Mouse (Mus musculus): ENCODE measurements around the gene Olfr61. TPM values are rescaled to one million over a fixed set of nuclear protein-coding genes. Genes with fewer than 3 reads are reported as not detected.
"Not testable (repeated sequence)": the region's sequence is repeated elsewhere in the genome, so short reads cannot be mapped to it uniquely, and the experiment has no call there.

The Olfr61 gene
- polyA plus RNA-seq (2012; rRNA removed) = not detected in 2 replicates

GRCm38 (mm10) chr7:140628670-140629069 lies at the start of gene Olfr61:
Olfr61 (plus strand) TSS chr7:140628970.
- not testable (repeated sequence) for DNase-seq (ENCODE audit: low spot score)

DNA sequence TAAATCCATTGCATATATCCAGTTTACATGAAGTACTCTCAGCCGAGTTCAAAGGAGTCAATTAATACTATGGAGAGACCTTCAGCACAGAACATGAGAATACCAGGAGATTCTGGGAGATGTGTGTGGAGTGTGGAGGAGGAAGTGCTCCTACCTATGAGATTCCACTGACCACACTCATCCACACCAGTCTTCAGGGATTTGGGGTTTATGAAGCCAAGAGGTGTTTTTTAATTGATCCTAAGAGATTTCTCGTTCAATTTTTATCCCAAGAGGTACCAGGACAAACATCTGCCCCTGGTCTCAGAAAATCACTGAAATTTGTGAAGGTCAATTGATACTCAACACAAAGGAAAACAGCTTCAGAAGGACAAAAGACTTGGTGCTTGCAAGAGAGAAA lies 27.8 kb upstream of the Olfr61 start, which contains the start of gene Olfr46:
TSS of gene Olfr46 (plus strand) at position 301 of the 400 bp plus-strand sequence.
- DNase-seq (ENCODE audit: low spot score) = not testable (repeated sequence)

GRCm38 (mm10) chr7:140630559-140630958 lies 1.8 kb downstream of the Olfr61 start:
- DNase-seq (ENCODE audit: low spot score) = no peak

DNA sequence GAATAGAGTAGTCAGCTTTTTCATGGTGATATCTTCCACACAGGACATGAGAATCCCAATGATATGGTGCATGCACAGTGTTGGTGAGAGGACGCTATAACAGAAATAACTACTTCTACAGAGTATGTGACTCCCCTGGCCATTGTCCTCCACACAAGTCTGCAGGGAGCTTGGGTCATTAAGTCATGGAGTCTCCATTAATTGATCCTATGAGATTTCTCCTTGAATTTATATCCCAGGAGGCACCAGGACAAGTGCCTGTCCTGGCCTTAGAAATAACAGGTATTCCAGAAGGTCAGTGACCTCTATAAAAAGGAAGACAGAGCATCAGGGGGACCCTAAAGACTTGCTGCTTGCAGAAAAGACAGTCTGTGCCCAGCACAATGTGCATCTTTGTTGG lies 17.4 kb downstream of the Olfr61 start, which contains the start of gene Olfr53:
TSS of gene Olfr53 (plus strand) at position 301 of the 400 bp plus-strand sequence.
- DNase-seq (ENCODE audit: low spot score) = no peak

- no peak for DNase-seq (ENCODE audit: low spot score)
These were observed 30.9 kb downstream of the Olfr61 start, which contains the start of gene Olfr539 for GRCm38 (mm10) chr7:140659630-140660029. Olfr539 (plus strand) TSS chr7:140659930.

- DNase-seq (ENCODE audit: low spot score) = not testable (repeated sequence)
These were observed 41.9 kb downstream of the Olfr61 start for GRCm38 (mm10) chr7:140670693-140671092.

DNA sequence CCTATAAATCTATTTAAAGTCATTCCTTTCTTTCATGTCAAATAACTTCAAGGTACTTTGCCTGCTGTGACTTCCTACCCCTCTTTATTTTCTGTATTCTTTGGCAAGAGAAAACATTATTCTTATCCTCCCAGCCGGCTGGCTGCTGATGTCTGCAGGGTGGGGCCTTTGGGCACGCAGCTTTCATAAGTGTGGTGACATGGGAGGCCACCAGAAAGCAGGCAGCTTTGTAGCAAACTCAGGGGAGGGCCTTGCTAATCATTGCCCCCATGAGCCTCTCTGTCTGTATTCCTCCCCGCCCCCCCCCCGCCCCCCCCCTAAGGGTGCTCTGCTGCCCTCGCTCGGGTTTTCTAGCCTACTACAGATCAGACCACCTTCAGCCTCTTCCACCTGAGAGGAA lies 47.1 kb downstream of the Olfr61 start:
- no peak for DNase-seq (ENCODE audit: low spot score)

GRCm38 (mm10) chr7:140679591-140679990 lies 50.8 kb downstream of the Olfr61 start:
- not testable (repeated sequence) for DNase-seq (ENCODE audit: low spot score)

- DNase-seq (ENCODE audit: low spot score) = no peak
These were observed 52.9 kb downstream of the Olfr61 start, which contains the start of gene Olfr45 for GRCm38 (mm10) chr7:140681651-140682050. Olfr45 (plus strand) TSS chr7:140681951.

Other genes with a start within 250 kb of the Olfr61 start
- not detected in 2 replicates for gene Olfr531, start 226.1 kb upstream of the Olfr61 start, polyA plus RNA-seq (2012; rRNA removed)
- not detected in 2 replicates for gene Olfr532, start 207.3 kb upstream of the Olfr61 start, polyA plus RNA-seq (2012; rRNA removed)
- not detected in 2 replicates for gene Olfr533, start 165.6 kb upstream of the Olfr61 start, polyA plus RNA-seq (2012; rRNA removed)
- gene Olfr535, start 144.8 kb upstream of the Olfr61 start, polyA plus RNA-seq (2012; rRNA removed) = not detected in 2 replicates
- not detected in 2 replicates for gene Olfr536, start 121.6 kb upstream of the Olfr61 start, polyA plus RNA-seq (2012; rRNA removed)
- gene Olfr538, start 61.1 kb upstream of the Olfr61 start, polyA plus RNA-seq (2012; rRNA removed) = not detected in 2 replicates
- gene Olfr46, start 27.7 kb upstream of the Olfr61 start, polyA plus RNA-seq (2012; rRNA removed) = not detected in 2 replicates
- gene Olfr53, start 17.5 kb downstream of the Olfr61 start, polyA plus RNA-seq (2012; rRNA removed) = not detected in 2 replicates
- under 0.01 TPM in 1 of 2 replicates, not detected in the other for gene Olfr539, start 31.0 kb downstream of the Olfr61 start, polyA plus RNA-seq (2012; rRNA removed)
- not detected in 2 replicates for gene Olfr45, start 53.0 kb downstream of the Olfr61 start, polyA plus RNA-seq (2012; rRNA removed)
- not detected in 2 replicates for gene Olfr541, start 68.3 kb downstream of the Olfr61 start, polyA plus RNA-seq (2012; rRNA removed)
- gene Cyp2e1, start 134.8 kb downstream of the Olfr61 start, polyA plus RNA-seq (2012; rRNA removed) = 45.5 and 70.4 TPM in 2 replicates
- 0.10 and 0.18 TPM in 2 replicates for gene Syce1, start 158.9 kb downstream of the Olfr61 start, polyA plus RNA-seq (2012; rRNA removed)
- gene Zfp941, start 193.2 kb downstream of the Olfr61 start, polyA plus RNA-seq (2012; rRNA removed) = 0.45 and 0.71 TPM in 2 replicates
- 43.7 and 48.7 TPM in 2 replicates for gene Urah, start 206.0 kb downstream of the Olfr61 start, polyA plus RNA-seq (2012; rRNA removed)
- gene Scgb1c1, start 216.6 kb downstream of the Olfr61 start, polyA plus RNA-seq (2012; rRNA removed) = not detected in 2 replicates
- gene Odf3, start 218.8 kb downstream of the Olfr61 start, polyA plus RNA-seq (2012; rRNA removed) = 0.06 TPM in 1 of 2 replicates, not detected in the other
- not detected in 2 replicates for gene Gm45785, start 227.4 kb downstream of the Olfr61 start, polyA plus RNA-seq (2012; rRNA removed)
- gene Ric8a, start 228.0 kb downstream of the Olfr61 start, polyA plus RNA-seq (2012; rRNA removed) = 74.7 and 77.1 TPM in 2 replicates
- gene Bet1l, start 228.6 kb downstream of the Olfr61 start, polyA plus RNA-seq (2012; rRNA removed) = 35.9 and 46.2 TPM in 2 replicates